Mouse (Mus musculus): ENCODE measurements around the gene Olfml2b. TPM values are rescaled to one million over a fixed set of nuclear protein-coding genes. Genes with fewer than 3 reads are reported as not detected.

Gene Olfml2b
- total RNA-seq, 1 experiment from 2014 or later = not detected

DNA sequence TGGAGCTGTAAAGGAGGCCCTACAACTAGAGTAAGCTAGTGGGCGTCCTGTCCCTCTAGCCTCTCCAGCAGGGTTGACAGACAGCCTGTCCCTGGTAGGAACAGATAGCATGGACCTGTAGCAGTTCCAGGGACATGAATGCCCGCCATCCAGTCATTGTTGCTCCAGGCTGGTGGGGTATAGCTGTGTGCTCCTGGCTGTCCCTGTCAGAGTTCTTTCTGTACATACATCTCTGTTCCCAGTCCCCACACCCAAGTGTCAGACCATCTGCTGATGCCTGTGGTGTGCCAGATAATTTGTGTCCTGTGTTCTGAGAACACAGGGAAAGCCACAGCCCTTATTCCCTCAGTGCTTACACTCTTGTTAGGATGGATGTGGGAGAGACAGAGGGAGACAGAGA is 35.3 kb downstream of the Olfml2b start:
- ATAC-seq (replicated peaks; ENCODE audit: insufficient number of reproducible peaks, low FRiP score, low TSS enrichment, poor library complexity, severe bottlenecking) = no peak

DNA sequence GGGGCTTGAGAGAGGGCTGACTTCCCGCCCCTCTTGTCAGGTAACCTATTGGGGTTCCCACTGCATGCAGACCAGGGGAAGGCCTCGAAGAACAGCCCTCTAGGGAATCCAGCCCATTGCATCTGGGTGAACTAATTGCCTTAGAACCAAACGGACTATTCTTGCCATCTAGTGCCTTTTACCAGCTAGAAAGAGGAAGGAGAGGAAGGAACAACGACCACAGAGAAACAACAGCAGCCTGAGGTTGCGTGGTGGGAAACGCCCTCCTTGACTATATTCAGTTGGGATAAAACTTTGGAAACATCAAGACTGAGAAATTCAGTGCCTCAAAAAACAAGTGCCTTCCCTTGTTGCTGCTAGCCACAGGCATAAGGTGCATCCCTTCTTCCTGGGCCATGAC is 39.5 kb downstream of the Olfml2b start:
- ATAC-seq (replicated peaks; ENCODE audit: insufficient number of reproducible peaks, low FRiP score, low TSS enrichment, poor library complexity, severe bottlenecking) = no peak

DNA sequence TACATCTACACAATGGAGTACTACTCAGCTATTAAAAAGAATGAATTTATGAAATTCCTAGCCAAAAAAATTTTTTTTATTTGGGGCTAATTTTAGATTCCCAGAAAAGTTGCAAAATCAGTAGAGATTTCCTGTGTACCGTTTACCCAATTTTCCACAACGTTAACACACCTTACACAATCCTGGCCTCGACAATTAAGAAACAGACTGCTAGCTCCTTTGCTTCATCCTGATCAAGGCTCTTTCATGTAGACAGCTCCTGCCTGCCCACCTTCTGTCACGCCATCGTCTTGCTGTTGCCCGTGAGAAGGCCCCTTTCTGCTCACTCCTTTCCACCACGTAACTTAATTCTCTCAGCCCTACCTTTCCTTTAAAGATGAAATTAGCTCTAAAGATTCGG is 45.4 kb downstream of the Olfml2b start:
- ATAC-seq (replicated peaks; ENCODE audit: insufficient number of reproducible peaks, low FRiP score, low TSS enrichment, poor library complexity, severe bottlenecking) = no peak

DNA sequence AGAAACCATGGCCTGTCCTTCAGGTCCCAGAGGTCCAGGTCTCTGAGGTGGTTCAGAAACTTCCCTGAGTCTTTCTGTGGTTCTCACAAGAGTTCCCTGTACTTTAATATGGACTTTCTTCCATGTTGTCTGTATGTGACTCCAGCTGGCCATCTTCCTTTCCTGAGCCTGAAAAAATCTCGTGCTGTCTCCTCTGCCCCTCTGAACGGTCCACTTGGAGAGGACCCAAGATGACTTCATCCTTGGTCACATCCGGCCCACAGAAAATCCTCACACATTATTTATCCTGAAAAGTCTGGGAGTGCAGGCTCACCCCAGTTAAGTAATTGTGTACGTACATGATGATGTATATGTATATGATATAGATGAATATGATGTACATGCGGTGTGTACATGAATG is 47.0 kb downstream of the Olfml2b start:
- ATAC-seq (replicated peaks; ENCODE audit: insufficient number of reproducible peaks, low FRiP score, low TSS enrichment, poor library complexity, severe bottlenecking) = no peak

DNA sequence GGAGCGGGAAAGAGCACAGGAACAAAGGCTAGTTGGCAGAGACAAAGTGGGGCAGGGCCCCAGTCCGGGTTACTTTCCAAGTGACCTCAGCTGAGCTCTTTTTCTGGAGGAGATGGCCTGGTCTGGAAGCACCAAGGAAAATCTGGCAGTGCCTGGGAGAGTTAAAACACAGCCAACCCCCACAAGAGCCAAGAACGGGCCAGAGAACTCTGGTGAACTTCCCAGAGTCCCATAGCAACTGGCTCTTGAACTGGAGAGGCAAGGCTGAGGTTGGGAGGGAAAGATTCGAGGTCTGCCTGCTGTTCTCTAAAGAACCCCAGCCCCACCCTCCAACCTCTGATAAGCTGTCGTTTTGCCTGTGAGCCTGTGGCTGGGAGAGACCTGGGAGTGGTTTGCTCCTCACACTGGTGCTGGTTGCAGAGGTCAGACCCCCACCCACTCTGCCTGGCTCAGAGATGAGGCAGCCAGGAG is 50.5 kb downstream of the Olfml2b start:
- ATAC-seq (replicated peaks; ENCODE audit: insufficient number of reproducible peaks, low FRiP score, low TSS enrichment, poor library complexity, severe bottlenecking) = no peak

DNA sequence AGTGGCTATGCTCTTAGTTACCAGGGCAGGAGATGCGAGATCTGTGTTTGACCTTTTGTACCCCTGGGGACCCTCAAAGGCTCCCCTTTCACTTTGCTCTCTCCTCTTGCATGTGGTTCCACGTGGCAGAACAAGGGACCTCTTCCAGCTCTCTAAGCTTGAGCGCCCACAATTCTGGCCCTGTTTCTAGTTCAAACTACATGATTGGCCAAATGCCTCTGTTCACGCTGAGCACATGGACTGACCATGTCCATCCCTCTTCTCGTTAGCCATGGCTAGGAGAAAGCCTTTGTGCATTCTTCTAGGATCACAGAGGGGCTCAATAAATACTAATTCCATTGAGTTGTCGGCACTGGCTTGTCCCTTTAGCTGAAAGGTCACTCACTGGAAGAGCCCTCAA is 51.0 kb downstream of the Olfml2b start:
- no peak for ATAC-seq (replicated peaks; ENCODE audit: insufficient number of reproducible peaks, low FRiP score, low TSS enrichment, poor library complexity, severe bottlenecking)

DNA sequence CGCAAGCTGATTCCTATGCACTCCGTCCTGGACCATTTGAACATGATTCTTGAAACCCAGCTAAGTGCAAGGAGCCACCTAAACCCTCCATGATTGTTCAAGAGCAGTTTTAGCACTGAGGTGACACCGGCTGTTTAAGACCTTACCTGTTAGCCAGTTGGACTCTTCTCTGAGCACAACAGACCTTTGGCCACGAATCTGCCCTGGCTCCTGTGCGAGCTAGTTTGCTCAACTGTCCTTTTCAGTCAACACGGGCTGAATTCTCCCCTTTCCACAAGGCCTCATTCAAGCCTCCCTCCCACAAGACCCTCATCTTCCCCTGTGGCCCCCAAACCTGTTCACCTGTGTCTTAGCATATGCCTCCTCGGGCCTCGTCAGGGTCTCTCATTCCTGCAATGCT is 52.7 kb downstream of the Olfml2b start:
- no peak for ATAC-seq (replicated peaks; ENCODE audit: insufficient number of reproducible peaks, low FRiP score, low TSS enrichment, poor library complexity, severe bottlenecking)

DNA sequence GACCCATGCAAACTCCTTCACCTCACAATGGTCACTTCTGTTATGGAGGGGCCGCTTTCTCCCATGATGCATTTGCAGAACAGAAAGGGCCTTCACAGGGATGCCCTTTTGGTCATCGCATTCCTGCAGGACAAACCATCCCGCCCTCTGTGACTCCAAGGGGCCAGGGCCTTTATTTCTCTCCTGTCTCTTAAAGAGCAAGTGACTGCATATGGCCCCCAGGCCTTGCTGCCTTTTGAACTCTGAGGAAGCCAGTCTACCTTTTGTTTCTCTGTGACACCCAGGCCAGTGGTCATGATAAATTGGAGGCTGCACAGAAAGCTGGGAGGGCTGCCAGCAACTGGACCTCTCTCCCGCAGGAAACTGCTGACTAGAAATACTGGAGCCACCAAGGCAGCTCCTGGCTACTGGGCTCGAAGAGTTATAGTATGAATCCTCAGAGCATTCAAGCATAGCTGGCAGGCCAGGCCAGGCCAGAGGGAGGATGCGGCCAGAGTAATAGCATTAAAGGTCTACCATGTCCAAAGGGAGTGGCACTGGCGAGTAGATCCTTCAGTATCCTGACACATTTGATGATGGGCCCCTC is 53.5 kb downstream of the Olfml2b start:
- no peak for ATAC-seq (replicated peaks; ENCODE audit: insufficient number of reproducible peaks, low FRiP score, low TSS enrichment, poor library complexity, severe bottlenecking)

DNA sequence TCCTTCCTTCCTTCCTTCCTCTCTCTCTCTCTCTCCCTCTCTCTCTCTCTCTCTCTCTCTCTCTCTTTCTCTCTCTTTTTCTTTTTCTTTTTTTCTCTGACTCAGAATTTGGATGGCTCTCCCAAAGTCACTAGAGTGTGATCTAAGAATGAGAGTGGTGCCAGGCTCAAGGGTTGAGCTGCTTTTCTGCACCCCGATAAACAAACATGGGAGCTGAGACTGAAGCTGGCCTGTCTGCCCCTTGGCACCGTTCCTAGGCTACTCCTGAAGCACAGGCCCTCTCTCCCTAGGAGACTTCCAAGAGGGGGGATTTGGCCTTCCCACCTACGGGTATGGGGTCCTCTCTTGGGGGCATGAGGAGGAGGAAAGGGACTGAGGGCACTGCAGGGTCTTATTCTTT is 54.4 kb downstream of the Olfml2b start:
- no peak for ATAC-seq (replicated peaks; ENCODE audit: insufficient number of reproducible peaks, low FRiP score, low TSS enrichment, poor library complexity, severe bottlenecking)

DNA sequence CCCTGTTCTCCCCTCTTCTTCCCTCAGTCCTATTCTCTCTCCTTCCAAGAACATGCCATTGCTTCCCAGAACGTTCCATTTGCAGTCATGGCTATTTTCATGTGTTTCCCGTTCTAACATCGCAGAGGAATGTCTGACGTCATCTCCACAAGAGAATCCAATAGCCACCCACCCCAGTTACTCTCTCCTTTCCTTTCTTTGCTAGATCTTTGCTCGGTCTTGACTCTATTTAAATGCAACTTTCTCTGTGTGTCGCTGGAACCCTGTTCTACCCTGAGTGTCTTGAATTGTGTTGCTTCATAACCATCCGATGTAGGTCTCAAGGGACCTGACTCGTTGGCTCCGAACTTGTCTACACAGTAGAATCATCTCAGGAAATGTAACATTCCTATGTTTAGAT is 55.2 kb downstream of the Olfml2b start:
- ATAC-seq (replicated peaks; ENCODE audit: insufficient number of reproducible peaks, low FRiP score, low TSS enrichment, poor library complexity, severe bottlenecking) = no peak

DNA sequence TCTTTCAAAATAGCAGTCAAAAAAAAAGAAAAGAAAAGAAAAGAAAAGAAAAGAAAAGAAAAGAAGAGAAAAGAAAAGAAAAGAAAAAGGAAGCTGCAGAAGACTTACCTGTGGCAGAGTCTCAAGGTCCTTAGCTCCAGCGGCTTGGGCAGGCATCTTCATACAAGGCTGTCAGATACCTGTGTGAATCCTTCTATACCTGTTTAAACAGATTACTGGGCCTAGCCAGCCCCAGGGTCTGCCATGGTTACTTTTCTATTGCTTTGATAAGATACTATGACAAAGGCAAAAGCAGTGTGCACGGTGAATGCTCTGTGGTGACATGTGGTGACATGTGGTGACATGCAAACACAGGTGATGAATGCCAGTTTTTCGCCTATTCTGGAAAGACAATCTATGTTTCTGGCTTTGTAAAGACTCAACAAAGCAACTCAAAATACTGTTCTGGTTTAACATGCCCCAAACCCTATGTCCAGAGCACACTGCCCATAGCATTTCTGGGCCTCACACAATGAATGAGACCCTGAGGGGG is 56.2 kb downstream of the Olfml2b start:
- no peak for ATAC-seq (replicated peaks; ENCODE audit: insufficient number of reproducible peaks, low FRiP score, low TSS enrichment, poor library complexity, severe bottlenecking)

DNA sequence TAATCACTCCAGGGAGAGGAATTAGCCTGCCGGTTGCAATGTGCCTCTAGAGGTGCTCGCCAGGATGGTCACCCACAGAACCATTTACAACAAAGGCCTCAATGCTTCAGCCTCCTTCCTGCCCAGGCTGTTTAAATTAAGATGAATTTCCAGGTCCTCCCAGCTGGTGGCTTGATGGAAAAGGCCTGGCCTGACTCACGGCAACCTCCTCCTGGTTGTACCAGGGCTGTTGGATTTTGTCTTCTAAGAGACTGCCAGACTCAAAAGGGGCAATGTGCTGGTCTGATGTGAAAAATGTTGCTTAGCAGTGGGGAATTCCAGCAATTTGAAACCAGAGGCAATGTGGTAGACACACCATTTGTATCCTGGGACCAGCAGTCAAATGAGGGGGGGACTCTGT is 56.8 kb downstream of the Olfml2b start:
- ATAC-seq (replicated peaks; ENCODE audit: insufficient number of reproducible peaks, low FRiP score, low TSS enrichment, poor library complexity, severe bottlenecking) = no peak

DNA sequence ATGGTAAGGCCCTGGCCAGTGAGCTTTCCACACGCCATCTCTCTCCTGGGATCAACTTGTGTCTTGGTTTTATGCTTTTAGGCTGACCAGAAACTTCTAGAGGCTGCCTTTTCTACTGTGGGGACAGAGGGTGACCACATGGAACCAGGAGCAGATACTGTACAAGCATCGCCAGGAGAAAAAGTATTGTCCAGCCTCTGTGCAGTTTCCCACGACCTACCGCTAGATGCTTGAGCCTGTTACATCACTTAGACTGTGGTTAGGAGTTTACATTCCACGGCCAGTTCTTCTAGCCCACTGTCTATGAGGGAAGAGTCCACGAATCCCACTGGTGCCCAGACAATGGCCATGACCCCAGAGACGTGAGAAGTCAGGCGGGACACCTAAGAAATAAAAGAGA is 57.2 kb downstream of the Olfml2b start:
- no peak for ATAC-seq (replicated peaks; ENCODE audit: insufficient number of reproducible peaks, low FRiP score, low TSS enrichment, poor library complexity, severe bottlenecking)

DNA sequence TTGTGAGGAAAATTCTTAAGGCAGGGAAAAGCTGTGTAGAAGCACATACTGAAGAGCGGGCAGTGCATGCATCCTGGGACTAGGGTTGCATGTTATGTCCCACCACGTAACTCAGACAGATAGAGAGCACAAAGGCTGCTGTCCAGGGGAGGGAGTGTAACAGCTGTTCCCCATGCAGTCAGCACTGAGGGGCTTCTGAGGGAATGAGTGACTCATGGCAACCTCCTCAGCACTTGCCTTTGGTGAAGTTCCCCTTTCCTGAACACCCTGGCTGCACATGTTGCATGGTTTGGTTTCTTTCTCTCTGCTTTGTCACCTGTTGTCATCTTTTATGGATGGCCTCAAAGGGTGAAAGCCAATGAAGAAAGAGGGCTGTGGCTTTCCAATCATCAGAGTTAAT is 57.9 kb downstream of the Olfml2b start:
- peak; percentile 21; the same call in 1 of the 2 replicates for ATAC-seq (replicated peaks; ENCODE audit: insufficient number of reproducible peaks, low FRiP score, low TSS enrichment, poor library complexity, severe bottlenecking)

DNA sequence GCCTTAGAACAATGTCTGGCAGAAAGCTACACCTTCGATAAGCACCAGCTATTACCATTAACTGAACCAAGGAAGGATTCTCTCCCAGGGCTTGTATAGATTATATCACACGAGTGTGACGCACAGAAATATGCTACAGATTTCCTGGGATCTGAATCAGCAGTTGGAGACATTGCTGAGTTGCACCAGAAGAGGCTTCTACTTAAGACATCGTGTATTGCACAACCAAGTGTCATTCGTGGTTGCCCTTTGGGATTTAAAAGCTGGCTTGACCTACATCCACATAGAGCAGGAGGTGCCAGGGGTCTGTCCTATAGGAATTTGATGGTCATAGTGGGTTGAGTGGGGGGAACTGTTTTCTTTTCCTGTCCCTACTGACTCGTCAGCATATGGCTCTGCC is 58.6 kb downstream of the Olfml2b start:
- ATAC-seq (replicated peaks; ENCODE audit: insufficient number of reproducible peaks, low FRiP score, low TSS enrichment, poor library complexity, severe bottlenecking) = no peak

DNA sequence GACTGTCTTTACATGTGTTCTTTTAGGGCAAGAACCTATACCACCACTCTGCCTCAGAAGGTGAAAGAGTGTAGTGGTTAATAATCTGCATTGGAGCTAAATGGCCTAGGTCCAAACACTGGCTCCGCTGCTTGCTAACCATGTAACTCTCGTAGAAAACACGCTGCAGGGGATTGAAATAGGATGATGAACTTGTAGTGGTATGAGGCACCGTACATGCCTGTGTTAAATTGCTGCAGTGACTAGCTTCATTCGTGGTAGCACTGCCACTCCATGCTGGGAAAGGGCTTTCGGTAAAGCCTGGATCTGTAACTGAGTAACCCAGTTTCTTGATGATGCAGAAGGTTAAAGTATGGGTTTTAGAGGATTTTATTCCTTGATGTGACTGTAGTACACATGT is 59.8 kb downstream of the Olfml2b start:
- ATAC-seq (replicated peaks; ENCODE audit: insufficient number of reproducible peaks, low FRiP score, low TSS enrichment, poor library complexity, severe bottlenecking) = no peak

DNA sequence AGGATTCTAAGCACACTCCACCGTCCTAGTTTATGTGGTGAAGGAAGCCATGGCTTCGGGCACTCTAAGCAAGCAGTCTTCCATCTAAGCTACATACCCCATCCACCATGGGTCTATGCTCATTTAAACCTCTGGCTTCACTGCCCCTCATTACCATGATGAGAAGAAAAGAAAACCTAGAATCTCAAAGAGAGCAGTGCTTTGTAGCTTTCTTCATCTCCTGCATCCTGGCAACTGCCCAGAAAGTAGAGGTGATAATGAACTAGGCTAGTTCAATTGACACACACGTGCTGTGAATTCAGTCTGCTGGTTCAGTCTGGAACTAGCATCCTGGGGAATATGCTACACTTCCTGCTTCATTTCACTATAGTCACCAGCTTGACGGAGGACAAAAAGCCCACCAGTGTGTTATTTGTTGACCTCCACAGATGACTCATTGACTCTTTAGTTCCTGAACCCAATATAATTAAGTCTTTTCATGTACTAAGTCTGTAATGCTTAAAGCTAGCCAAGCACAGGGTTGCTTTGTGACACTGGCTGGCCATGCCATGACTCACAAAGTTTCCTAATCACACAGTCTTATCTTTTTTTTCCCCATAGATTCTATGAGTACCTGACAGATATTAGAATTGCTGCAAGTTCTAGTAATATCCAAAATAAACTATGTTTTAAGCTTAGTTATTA is 60.7 kb downstream of the Olfml2b start:
- ATAC-seq (replicated peaks; ENCODE audit: insufficient number of reproducible peaks, low FRiP score, low TSS enrichment, poor library complexity, severe bottlenecking) = no peak

DNA sequence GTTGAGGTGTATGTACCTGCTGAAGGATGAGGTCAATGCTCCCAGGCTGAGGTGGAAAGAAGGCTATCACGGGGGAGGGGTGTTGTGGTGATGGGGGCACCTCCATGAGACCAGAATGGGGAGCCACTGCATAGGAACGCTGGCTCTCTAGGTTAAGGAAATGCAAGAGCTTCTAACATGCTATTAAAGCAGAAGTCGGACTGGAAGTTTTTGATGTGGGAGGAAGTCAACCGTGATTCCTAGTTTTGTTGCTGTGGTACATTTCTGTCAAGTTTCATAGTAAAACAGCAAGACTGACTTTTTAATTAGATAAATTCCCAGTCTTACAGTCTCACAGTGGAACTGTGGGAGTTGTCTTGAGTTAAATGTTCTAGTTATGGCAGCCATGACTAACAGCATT is 61.7 kb downstream of the Olfml2b start:
- no peak for ATAC-seq (replicated peaks; ENCODE audit: insufficient number of reproducible peaks, low FRiP score, low TSS enrichment, poor library complexity, severe bottlenecking)

DNA sequence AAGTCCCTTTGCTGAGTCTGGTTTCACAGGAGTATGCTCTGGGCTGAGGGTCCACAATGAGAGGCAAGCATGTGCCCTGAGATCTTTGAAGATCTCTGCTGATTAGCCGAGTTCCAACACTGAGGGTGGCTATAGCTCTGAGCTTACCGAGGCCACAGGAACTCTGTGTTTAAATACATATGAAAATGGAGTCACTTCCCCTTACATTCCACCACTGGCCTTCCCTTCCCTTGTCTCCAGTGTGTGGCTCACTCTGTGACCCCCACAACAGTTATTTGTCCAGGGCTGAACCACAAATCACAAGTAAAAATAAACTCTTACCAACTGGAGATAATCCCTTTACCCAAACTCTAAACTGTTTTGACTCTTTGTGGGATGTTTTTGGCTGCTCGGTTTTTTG is 64.7 kb downstream of the Olfml2b start:
- 0 out of 2 replicates have a peak, but pooled peaks have one; percentile 18 for ATAC-seq (replicated peaks; ENCODE audit: insufficient number of reproducible peaks, low FRiP score, low TSS enrichment, poor library complexity, severe bottlenecking)

DNA sequence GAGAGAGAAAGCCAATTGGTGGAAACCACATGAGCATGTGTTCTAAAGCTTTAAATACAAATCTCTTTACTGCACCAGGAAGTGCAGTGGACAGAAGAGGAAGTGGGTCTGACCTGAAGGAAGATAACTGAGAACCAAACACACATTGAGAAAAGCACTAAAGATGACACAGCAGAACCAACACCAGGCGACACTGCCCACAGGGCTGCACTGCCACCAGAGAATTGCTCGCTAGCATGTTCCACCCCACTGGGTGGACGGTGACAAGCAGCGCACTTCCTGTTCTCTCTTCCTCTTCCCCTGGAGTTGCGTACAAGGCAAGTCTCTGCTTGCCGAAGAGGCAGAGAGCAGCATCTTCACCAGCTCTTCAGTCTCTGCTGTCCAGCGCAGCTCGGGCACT is 65.1 kb downstream of the Olfml2b start:
- ATAC-seq (replicated peaks; ENCODE audit: insufficient number of reproducible peaks, low FRiP score, low TSS enrichment, poor library complexity, severe bottlenecking) = peak; percentile 97

All from monocyte, adult 5-6 weeks (primary cell).